Mouse (Mus musculus) embryo, embryonic 9.5 days (tissue): ENCODE measurements at regions not wholly inside any gene's neighbourhood (a gene's known extent, or its start where the extent isn't known, plus 50 kb on each side); places are given as distances from the start of the nearest gene placed in this dataset.
"Not testable (repeated sequence)": the region's sequence is repeated elsewhere in the genome, so short reads cannot be mapped to it uniquely, and the experiment has no call there.

Source experiments
- DNase-seq: peaks from one replicate; pipeline ENCODE4 v3.0.0-alpha.2; 2017; ENCODE audit errors: extremely low spot score

- no peak for DNase-seq
These were observed 103.7 kb upstream of the Arhgap42 start for GRCm38 (mm10) chr9:9342456-9343185.

- no peak for DNase-seq
These were observed 79.7 kb upstream of the Arhgap42 start for GRCm38 (mm10) chr9:9318624-9319023.

- DNase-seq, result no peak
These were observed 77.1 kb upstream of the Arhgap42 start for GRCm38 (mm10) chr9:9316021-9316420.

- no peak for DNase-seq
These were observed 73.4 kb upstream of the Arhgap42 start for GRCm38 (mm10) chr9:9312274-9312673.

- peak; percentile 22 for DNase-seq
These were observed 72.8 kb upstream of the Arhgap42 start for GRCm38 (mm10) chr9:9311627-9312265.

GRCm38 (mm10) chr9:9311040-9311583, 72.2 kb upstream of the Arhgap42 start:
- not testable (repeated sequence) for DNase-seq

GRCm38 (mm10) chr9:9290767-9291166, 51.9 kb upstream of the Arhgap42 start:
- no peak for DNase-seq

- DNase-seq, result no peak
These were observed 50.7 kb upstream of the Arhgap42 start for GRCm38 (mm10) chr9:9289570-9289969.
